Mouse (Mus musculus) spleen, postnatal 36 days (tissue): ENCODE measurements at regions not wholly inside any gene's neighbourhood (a gene's known extent, or its start where the extent isn't known, plus 50 kb on each side); places are given as distances from the start of the nearest gene placed in this dataset.
A peak's percentile ranks its signal among the peaks of the same experiment; 100 is the strongest.

Source experiments
- DNase-seq, 2 experiments: peaks; one replicate each; pipeline ENCODE4 v3.0.0; 2022; ENCODE audit warnings: low spot score in 2 of 2, mixed read lengths in 1 of 2

DNA sequence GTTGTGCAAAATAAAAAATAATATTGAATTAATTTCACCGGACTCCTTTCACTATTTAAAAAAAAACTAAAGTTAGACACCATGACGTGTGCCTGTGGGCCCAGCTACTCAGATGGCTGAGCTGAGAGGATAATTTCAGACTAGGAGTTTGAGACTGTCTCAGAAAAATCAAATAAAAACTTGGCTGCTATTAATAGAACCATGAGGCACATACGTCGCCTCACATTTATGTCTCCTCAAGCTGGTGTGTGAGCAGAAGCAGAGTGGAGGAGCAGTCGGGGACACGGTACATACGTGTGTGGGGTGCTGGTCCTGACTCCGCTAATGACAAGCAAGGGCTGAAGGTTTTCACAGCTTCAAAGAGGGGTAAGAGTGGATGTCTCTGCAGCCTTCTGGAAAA lies 52.8 kb upstream of the Dmrtb1 start:
- no peak for DNase-seq

GRCm38 (mm10) chr4:107737907-107738306 lies 53.9 kb upstream of the Dmrtb1 start:
- DNase-seq: peak; percentile 49 to 57

GRCm38 (mm10) chr4:107738776-107739175 lies 54.7 kb upstream of the Dmrtb1 start:
- no peak for DNase-seq

- no peak for DNase-seq
Observed at GRCm38 (mm10) chr4:107739789-107740405, 55.9 kb upstream of the Dmrtb1 start.

- DNase-seq: no peak
Observed at GRCm38 (mm10) chr4:107743646-107744045, 58.4 kb upstream of the Lrp8 start.

DNA sequence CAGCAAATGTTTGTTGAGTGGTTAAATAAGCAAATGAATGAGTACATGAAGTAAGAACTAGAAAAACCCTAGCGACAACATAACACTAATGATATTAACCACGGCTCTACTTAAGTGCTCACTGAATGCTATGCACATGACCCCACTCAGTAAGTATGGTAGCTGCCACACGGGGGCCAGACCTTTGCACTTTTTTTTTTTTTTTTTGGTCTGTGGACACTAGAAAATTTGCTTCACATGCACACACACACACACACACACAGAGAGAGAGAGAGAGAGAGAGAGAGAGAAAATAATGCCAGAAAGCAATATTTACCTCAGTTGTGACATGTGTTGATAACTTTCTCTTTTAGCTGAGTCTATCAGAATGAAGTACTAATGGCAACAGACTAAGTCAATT lies 55.7 kb upstream of the Lrp8 start:
- no peak for DNase-seq

DNA sequence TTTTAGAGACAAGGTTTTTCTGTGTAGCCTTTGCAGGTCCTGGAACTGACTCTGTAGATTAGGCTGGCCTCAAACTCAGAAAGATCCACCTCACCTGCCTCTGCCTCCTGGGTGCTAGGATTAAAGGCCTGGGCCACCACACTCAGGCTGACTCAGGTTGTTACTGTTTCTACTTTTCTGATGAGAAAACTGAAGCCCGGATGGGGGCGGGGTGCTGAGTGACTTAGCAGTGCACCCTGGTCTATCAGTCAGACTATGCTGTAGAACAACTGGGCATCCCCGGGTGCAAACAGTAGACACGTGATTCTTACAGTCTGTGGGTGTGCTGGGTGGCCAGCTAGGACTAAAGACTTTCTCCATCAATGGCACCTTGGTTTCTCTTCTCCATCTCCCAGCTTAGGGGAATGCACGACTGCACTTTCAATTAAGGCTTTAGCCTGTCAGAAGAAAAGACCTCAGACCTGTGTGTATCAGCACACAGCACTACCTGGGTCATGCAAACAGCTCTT lies 55.1 kb upstream of the Lrp8 start:
- DNase-seq: no peak

GRCm38 (mm10) chr4:107747454-107747853 lies 54.6 kb upstream of the Lrp8 start:
- DNase-seq: no peak

DNA sequence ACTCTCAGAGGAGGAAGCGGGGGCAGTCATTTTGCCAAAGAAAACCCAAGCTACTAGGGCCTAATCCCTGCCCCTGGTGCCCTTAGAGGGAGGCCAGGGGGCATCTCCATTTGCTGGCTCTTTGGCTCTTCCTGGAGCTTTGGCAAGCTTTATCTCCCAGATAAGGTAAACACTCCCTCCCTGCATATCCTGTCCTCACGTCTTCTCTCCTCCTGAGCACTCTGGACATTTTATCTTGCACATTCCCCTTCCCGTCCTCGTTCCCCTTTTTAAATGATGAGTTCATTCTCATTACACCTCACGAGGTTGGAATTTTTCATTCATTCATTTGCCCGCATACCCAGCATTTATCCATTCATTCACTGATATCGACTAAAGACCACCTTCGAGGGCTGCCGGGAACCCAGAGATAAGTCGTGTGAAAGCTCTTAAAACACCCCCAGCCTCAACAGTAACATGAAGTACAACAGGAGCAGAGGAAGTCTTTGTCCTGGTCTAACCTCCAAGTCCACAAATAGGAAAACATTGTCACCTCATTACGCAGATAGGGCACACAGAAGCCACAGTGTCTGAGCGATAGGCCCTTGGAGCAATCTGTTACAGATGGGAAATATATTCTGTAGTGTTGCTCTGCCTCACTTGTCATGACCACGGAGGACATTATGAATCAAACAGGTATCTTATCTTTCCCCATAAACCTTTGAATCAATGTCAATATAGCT lies 54.0 kb upstream of the Lrp8 start:
- DNase-seq: no peak

DNA sequence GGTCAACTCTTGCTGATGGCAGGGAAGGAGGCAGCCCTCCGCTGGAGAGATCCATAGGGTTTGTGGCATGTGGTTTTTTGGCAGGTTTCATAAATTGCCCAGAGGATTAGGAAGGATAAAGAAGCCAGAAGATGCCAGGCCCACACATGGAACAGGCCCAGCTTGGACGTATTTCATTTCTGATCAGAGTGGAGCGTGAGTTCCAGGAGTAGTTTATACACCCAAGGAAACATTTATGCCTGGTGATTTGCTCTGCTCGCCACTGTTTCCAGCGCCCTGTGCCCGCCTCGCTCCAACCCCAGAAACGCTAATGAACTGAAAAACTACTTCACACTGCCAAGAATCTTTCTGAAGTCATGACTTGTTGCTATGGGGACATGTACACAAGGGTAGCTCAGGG lies 53.0 kb upstream of the Lrp8 start:
- no peak for DNase-seq

DNA sequence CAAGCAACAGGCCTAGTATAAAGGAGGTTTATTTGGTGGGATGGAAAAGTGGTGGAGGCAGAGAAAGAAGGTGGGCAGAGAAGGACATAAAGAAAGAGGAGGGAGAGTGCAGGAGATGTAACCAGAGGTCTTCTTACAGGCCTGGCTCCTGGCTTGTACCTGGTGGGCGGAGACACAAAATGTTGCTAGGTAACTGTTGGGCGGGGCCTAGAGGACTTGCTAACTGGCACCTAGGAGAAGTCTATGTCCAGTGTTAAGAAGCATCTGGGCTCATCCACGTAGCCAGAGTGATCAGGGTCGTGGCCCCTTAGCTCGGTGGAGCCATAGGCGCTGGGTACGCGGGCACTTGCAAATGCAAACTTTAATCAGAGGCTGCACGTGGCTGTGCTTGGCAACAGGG lies 52.0 kb upstream of the Lrp8 start:
- DNase-seq: no peak
